Mouse (Mus musculus): ENCODE results near the gene Dnah5. TPM values are rescaled to one million over a fixed set of nuclear protein-coding genes. Genes with fewer than 3 reads are reported as not detected.

Gene Dnah5
- polyA plus RNA-seq, 1 experiment from 2014 or later: 0.21 TPM

- whole genome bisulfite sequencing: 10% methylated on average over 10 of the region's 10 CpGs
- Histone ChIP-seq H3K4me1 (ENCODE audit: control insufficient read depth, insufficient read depth, low read length) (no peaks in the 10 kb centered on the region), H3K36me3 (ENCODE audit: control insufficient read depth, insufficient read depth, low read length) (no peaks in the 10 kb centered on the region), H3K4me3 (ENCODE audit: low read depth, low read length) (peak overlapping the region; percentile 35), H3K9me3 (replicated peaks; ENCODE audit: control insufficient read depth, low read length, poor library complexity, severe bottlenecking) (no peaks in the 10 kb centered on the region), H3K9ac (ENCODE audit: low read depth, low read length) (peak overlapping the region; percentile 47), H3K27ac (ENCODE audit: low read length) (no peak overlapping the region), H3K27me3 (ENCODE audit: control insufficient read depth, insufficient read depth, low read depth, low read length) (peaks cover 4% of the 10 kb centered on the region; the same call in 1 of the 2 replicates), H3K4me2 (ENCODE audit: low read length) (peak overlapping the region; percentile 52)
- ATAC-seq: peak; percentile 90
These were observed 21.7 kb upstream of the Dnah5 start for GRCm38 (mm10) chr15:28181862-28182261.

GRCm38 (mm10) chr15:28182567-28182966, 21.0 kb upstream of the Dnah5 start:
- 56% methylated on average over 3 of the region's 3 CpGs for WGBS
- H3K9ac ChIP-seq (ENCODE audit: low read depth, low read length): no peak overlapping the region
- H3K36me3 ChIP-seq (ENCODE audit: control insufficient read depth, insufficient read depth, low read length): no peaks in the 10 kb centered on the region
- no peaks in the 10 kb centered on the region for H3K4me1 ChIP-seq (ENCODE audit: control insufficient read depth, insufficient read depth, low read length)
- H3K9me3 ChIP-seq (replicated peaks; ENCODE audit: control insufficient read depth, low read length, poor library complexity, severe bottlenecking): no peaks in the 10 kb centered on the region
- ATAC-seq: peak; percentile 16; the same call in 1 of the 2 replicates
- no peak overlapping the region for H3K4me3 ChIP-seq (ENCODE audit: low read depth, low read length)
- H3K4me2 ChIP-seq (ENCODE audit: low read length): no peak overlapping the region
- peaks cover 4% of the 10 kb centered on the region; the same call in 1 of the 2 replicates for H3K27me3 ChIP-seq (ENCODE audit: control insufficient read depth, insufficient read depth, low read depth, low read length)
- no peak overlapping the region for H3K27ac ChIP-seq (ENCODE audit: low read length)

- Histone ChIP-seq H3K36me3 (ENCODE audit: control insufficient read depth, insufficient read depth, low read length) (no peaks in the 10 kb centered on the region), H3K4me1 (ENCODE audit: control insufficient read depth, insufficient read depth, low read length) (peaks cover 2% of the 10 kb centered on the region; the same call in 1 of the 2 replicates), H3K4me2 (ENCODE audit: low read length) (peak overlapping the region; percentile 37), H3K9me3 (replicated peaks; ENCODE audit: control insufficient read depth, low read length, poor library complexity, severe bottlenecking) (no peaks in the 10 kb centered on the region), H3K9ac (ENCODE audit: low read depth, low read length) (no peak overlapping the region; the same call in 1 of the 2 replicates), H3K4me3 (ENCODE audit: low read depth, low read length) (no peak overlapping the region), H3K27ac (ENCODE audit: low read length) (0 out of 2 replicates have a peak overlapping the region, but pooled peaks have one; percentile 47), H3K27me3 (ENCODE audit: control insufficient read depth, insufficient read depth, low read depth, low read length) (peaks cover 4% of the 10 kb centered on the region; the same call in 1 of the 2 replicates)
- WGBS: 25% methylated on average over 22 of the region's 22 CpGs
- peak; percentile 82 for ATAC-seq
These were observed 15.8 kb upstream of the Dnah5 start for GRCm38 (mm10) chr15:28187472-28188360.

GRCm38 (mm10) chr15:28188361-28189011, 15.1 kb upstream of the Dnah5 start:
- Histone ChIP-seq H3K4me3 (ENCODE audit: low read depth, low read length) (no peak overlapping the region), H3K9ac (ENCODE audit: low read depth, low read length) (no peak overlapping the region), H3K9me3 (replicated peaks; ENCODE audit: control insufficient read depth, low read length, poor library complexity, severe bottlenecking) (no peaks in the 10 kb centered on the region), H3K27me3 (ENCODE audit: control insufficient read depth, insufficient read depth, low read depth, low read length) (peaks cover 4% of the 10 kb centered on the region; the same call in 1 of the 2 replicates), H3K4me1 (ENCODE audit: control insufficient read depth, insufficient read depth, low read length) (peaks cover 2% of the 10 kb centered on the region; the same call in 1 of the 2 replicates), H3K27ac (ENCODE audit: low read length) (0 out of 2 replicates have a peak overlapping the region, but pooled peaks have one; percentile 47), H3K36me3 (ENCODE audit: control insufficient read depth, insufficient read depth, low read length) (no peaks in the 10 kb centered on the region), H3K4me2 (ENCODE audit: low read length) (peak overlapping the region; percentile 37)
- peak; percentile 57 for ATAC-seq
- 61% methylated on average over 11 of the region's 11 CpGs for WGBS

DNA sequence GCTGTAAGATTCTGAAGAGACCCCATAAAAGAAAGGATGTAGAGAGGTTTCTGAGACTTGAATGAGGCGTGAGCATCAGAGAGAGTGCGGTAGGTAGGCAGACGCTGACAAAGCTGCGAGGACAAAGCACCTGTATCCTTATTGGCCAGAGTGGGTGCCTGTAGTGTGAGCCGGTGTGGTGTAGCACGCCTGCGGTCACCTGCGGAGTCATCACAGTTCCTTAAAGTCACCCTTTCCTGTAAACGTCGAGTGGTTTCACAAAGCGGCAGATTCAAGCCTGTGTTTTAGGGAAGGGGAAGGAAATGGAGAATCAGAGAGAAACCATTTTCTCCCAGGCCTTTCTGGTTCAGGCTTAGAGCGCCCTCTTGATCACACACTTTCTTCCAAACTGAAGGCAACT, 13.9 kb upstream of the Dnah5 start:
- Histone ChIP-seq H3K4me2 (ENCODE audit: low read length) (peak overlapping the region; percentile 12; the same call in 1 of the 2 replicates), H3K36me3 (ENCODE audit: control insufficient read depth, insufficient read depth, low read length) (no peaks in the 10 kb centered on the region), H3K27me3 (ENCODE audit: control insufficient read depth, insufficient read depth, low read depth, low read length) (peaks cover 4% of the 10 kb centered on the region; the same call in 1 of the 2 replicates), H3K4me1 (ENCODE audit: control insufficient read depth, insufficient read depth, low read length) (peaks cover 2% of the 10 kb centered on the region; the same call in 1 of the 2 replicates), H3K9ac (ENCODE audit: low read depth, low read length) (no peak overlapping the region), H3K4me3 (ENCODE audit: low read depth, low read length) (no peak overlapping the region), H3K9me3 (replicated peaks; ENCODE audit: control insufficient read depth, low read length, poor library complexity, severe bottlenecking) (no peaks in the 10 kb centered on the region), H3K27ac (ENCODE audit: low read length) (no peak overlapping the region)
- no peak for ATAC-seq
- WGBS: 51% methylated on average over 12 of the region's 12 CpGs

GRCm38 (mm10) chr15:28198609-28199008, 4.9 kb upstream of the Dnah5 start:
- Histone ChIP-seq H3K9me3 (replicated peaks; ENCODE audit: control insufficient read depth, low read length, poor library complexity, severe bottlenecking) (no peaks in the 10 kb centered on the region), H3K4me1 (ENCODE audit: control insufficient read depth, insufficient read depth, low read length) (no peaks in the 10 kb centered on the region), H3K4me2 (ENCODE audit: low read length) (no peak overlapping the region), H3K9ac (ENCODE audit: low read depth, low read length) (no peak overlapping the region), H3K36me3 (ENCODE audit: control insufficient read depth, insufficient read depth, low read length) (no peaks in the 10 kb centered on the region), H3K4me3 (ENCODE audit: low read depth, low read length) (no peak overlapping the region), H3K27ac (ENCODE audit: low read length) (no peak overlapping the region), H3K27me3 (ENCODE audit: control insufficient read depth, insufficient read depth, low read depth, low read length) (no peaks in the 10 kb centered on the region)
- 59% methylated on average over 4 of the region's 4 CpGs for WGBS
- no peak for ATAC-seq

DNA sequence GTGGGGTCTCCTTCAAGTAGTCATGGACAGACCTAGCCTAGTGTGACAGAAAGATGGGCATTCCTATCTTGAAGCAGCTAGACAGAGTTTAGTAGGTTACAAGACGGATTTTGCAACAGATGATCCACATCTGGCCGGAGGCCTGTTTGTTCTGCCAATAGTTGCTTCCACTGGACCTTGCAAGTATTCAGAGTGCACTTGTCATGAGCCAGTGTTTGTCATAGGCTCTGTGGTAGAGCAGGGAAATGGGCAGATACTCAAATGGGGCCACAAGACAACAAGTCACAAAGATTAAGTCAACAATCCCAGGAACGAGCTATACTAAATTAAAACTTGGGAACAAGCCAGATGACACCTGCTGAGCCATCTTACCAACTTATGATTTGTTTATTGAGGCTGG, 1.1 kb downstream of the Dnah5 start:
- H3K4me2 ChIP-seq (ENCODE audit: low read length): no peak overlapping the region
- no peak overlapping the region for H3K27ac ChIP-seq (ENCODE audit: low read length)
- no peak overlapping the region for H3K9ac ChIP-seq (ENCODE audit: low read depth, low read length)
- H3K36me3 ChIP-seq (ENCODE audit: control insufficient read depth, insufficient read depth, low read length): no peaks in the 10 kb centered on the region
- H3K9me3 ChIP-seq (replicated peaks; ENCODE audit: control insufficient read depth, low read length, poor library complexity, severe bottlenecking): no peaks in the 10 kb centered on the region
- peaks cover 2% of the 10 kb centered on the region; the same call in 1 of the 2 replicates for H3K27me3 ChIP-seq (ENCODE audit: control insufficient read depth, insufficient read depth, low read depth, low read length)
- 84% methylated on average over 3 of the region's 3 CpGs for WGBS
- no peak overlapping the region for H3K4me3 ChIP-seq (ENCODE audit: low read depth, low read length)
- ATAC-seq: no peak
- no peaks in the 10 kb centered on the region for H3K4me1 ChIP-seq (ENCODE audit: control insufficient read depth, insufficient read depth, low read length)

DNA sequence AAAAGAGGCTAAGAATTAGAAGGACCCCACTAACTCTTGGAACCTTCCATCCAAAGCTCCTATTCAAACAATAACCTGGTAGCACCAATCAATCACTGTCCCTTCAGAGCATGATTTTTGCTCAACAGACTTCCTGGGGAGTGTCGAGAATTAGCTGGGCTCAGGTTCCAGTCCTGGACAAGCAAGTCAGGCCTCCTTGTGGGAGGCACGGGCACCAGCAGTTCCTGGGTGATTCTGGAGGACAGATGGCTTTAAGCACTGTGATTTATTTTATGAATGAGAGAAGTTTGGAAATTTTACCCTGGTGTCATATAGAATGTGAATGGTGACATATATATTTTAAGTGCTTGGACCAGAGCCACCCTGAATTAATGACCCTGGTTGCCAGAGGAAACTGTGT, 4.0 kb downstream of the Dnah5 start:
- peaks cover 2% of the 10 kb centered on the region; the same call in 1 of the 2 replicates for H3K27me3 ChIP-seq (ENCODE audit: control insufficient read depth, insufficient read depth, low read depth, low read length)
- no peak overlapping the region for H3K9ac ChIP-seq (ENCODE audit: low read depth, low read length)
- H3K4me1 ChIP-seq (ENCODE audit: control insufficient read depth, insufficient read depth, low read length): no peaks in the 10 kb centered on the region
- H3K4me2 ChIP-seq (ENCODE audit: low read length): no peak overlapping the region
- no peak overlapping the region for H3K27ac ChIP-seq (ENCODE audit: low read length)
- no peak overlapping the region for H3K4me3 ChIP-seq (ENCODE audit: low read depth, low read length)
- H3K36me3 ChIP-seq (ENCODE audit: control insufficient read depth, insufficient read depth, low read length): no peaks in the 10 kb centered on the region
- no peaks in the 10 kb centered on the region for H3K9me3 ChIP-seq (replicated peaks; ENCODE audit: control insufficient read depth, low read length, poor library complexity, severe bottlenecking)
- no peak for ATAC-seq
- 67% methylated on average over 2 of the region's 2 CpGs for WGBS
